In genomic region chr9:121704646-121705625, GRCm38 (mm10) we compare ENCODE assay signal across 8 mouse cellular contexts. TPM values are rescaled to one million over a fixed set of nuclear protein-coding genes. Genes with fewer than 3 reads are reported as not detected.
A peak's percentile ranks its signal among the peaks of the same experiment; 100 is the strongest.
DNase-seq lines count a peak whose midpoint lies in the region; ATAC-seq and TF ChIP-seq lines count a peak whose summit lies in the region.

Sec22c (minus strand) TSS chr9:121705490.

- H3K36me3 ChIP-seq in heart, embryonic 10.5 days, result no peaks in the 10 kb centered on the region
- H3K36me3 ChIP-seq in kidney, embryonic 15.5 days, result no peaks in the 10 kb centered on the region

- peak within 1 kb of the TSS; percentile 82 for H3K4me3 ChIP-seq in bone marrow macrophage, adult 2 months (ENCODE audit: insufficient read depth, low read length)
- peak within 1 kb of the TSS; percentile 47 for H3K4me3 ChIP-seq in embryonic fibroblast, embryonic 13.5 days (ENCODE audit: insufficient read depth, low read length)
- H3K4me3 ChIP-seq in heart, embryonic 10.5 days, result peak within 1 kb of the TSS; percentile 87
- peak within 1 kb of the TSS; percentile 92 for H3K4me3 ChIP-seq in kidney, embryonic 15.5 days (replicated peaks)

- H3K4me2 ChIP-seq in kidney, embryonic 15.5 days, result peak within 1 kb of the TSS; percentile 77

- ATAC-seq in kidney, embryonic 15.5 days (replicated peaks; ENCODE audit: low FRiP score), result peak; percentile 97
- ATAC-seq in monocyte, adult 5-6 weeks (replicated peaks; ENCODE audit: insufficient number of reproducible peaks, low FRiP score, low TSS enrichment, poor library complexity, severe bottlenecking), result peak; percentile 80

- peak within 1 kb of the TSS; percentile 89 for H3K27ac ChIP-seq in bone marrow macrophage, adult 2 months (ENCODE audit: insufficient read depth, low read depth, low read length)
- peak within 1 kb of the TSS; percentile 6 for H3K27ac ChIP-seq in embryonic fibroblast, embryonic 13.5 days (ENCODE audit: insufficient read depth, low read length)
- peak within 1 kb of the TSS; percentile 93 for H3K27ac ChIP-seq in heart, embryonic 10.5 days
- peak within 1 kb of the TSS; percentile 79 for H3K27ac ChIP-seq in kidney, embryonic 15.5 days

- H3K4me1 ChIP-seq in bone marrow macrophage, adult 2 months (ENCODE audit: control insufficient read depth, insufficient read depth, low read length), result peaks cover 49% of the 10 kb centered on the region
- H3K4me1 ChIP-seq in embryonic fibroblast, embryonic 13.5 days (ENCODE audit: control insufficient read depth, insufficient read depth, low read length), result peaks cover 6% of the 10 kb centered on the region; the same call in 1 of the 2 replicates
- peaks cover 36% of the 10 kb centered on the region for H3K4me1 ChIP-seq in heart, embryonic 10.5 days
- peaks cover 37% of the 10 kb centered on the region for H3K4me1 ChIP-seq in kidney, embryonic 15.5 days

- no peak for TF ChIP-seq CTCF in bone marrow macrophage, adult 2 months (IDR thresholded peaks at IDR 0.05; ENCODE audit: low read depth, low read length)
- TF ChIP-seq CTCF in embryonic fibroblast, embryonic 13.5 days (IDR thresholded peaks at IDR 0.05; ENCODE audit: borderline replicate concordance, insufficient read depth, low read length), result no peak

- H3K9ac ChIP-seq in kidney, embryonic 15.5 days, result peak within 1 kb of the TSS; percentile 55

- DNase-seq in A20 (ENCODE audit: low read depth, low spot score), result peak; percentile 97
- DNase-seq in heart, embryonic 10.5 days (ENCODE audit: low spot score), result peak; percentile 97
- DNase-seq in liver, result peak; percentile 93
- DNase-seq in spleen, postnatal 4 days (ENCODE audit: low spot score in 2 of 2), result peak; percentile 92 to 95

- H3K27me3 ChIP-seq in heart, embryonic 10.5 days (ENCODE audit: insufficient read depth, poor library complexity, severe bottlenecking), result no peaks in the 10 kb centered on the region; the same call in 1 of the 2 replicates
- H3K27me3 ChIP-seq in kidney, embryonic 15.5 days, result no peaks in the 10 kb centered on the region

- H3K9me3 ChIP-seq in heart, embryonic 10.5 days, result no peaks in the 10 kb centered on the region
- H3K9me3 ChIP-seq in kidney, embryonic 15.5 days (replicated peaks), result no peaks in the 10 kb centered on the region

- WGBS in heart, embryonic 10.5 days, result 1% methylated on average over 69 of the region's 69 CpGs
- under 1% methylated on average over 69 of the region's 69 CpGs for WGBS in kidney, embryonic 15.5 days

- TF ChIP-seq POLR2A in bone marrow macrophage, adult 2 months (IDR thresholded peaks at IDR 0.05; ENCODE audit: borderline replicate concordance, low read depth, low read length), result no peak
- TF ChIP-seq POLR2A in embryonic fibroblast, embryonic 13.5 days (IDR thresholded peaks at IDR 0.05; ENCODE audit: low read depth, low read length), result peak; percentile 56

RNA-seq across cellular contexts. Expression of gene Sec22c, which starts in this region (rescaled TPM):
- polyA plus RNA-seq in bone marrow macrophage, adult 2 months (2012; ENCODE audit: insufficient read depth, insufficient read length, missing spikeins), result 9.3 and 14.2 TPM in 2 replicates
- 9.3 and 11.2 TPM in 2 replicates for polyA plus RNA-seq in embryonic fibroblast, embryonic 13.5 days (2011; ENCODE audit: insufficient read length, low read depth, missing spikeins)
- polyA plus RNA-seq in heart, embryonic 10.5 days (2016; fragmentation: Nextera tagmentation; extraction: Ambion mirVana), result 7.0 and 8.8 TPM in 2 replicates
- 10.5 and 10.6 TPM in 2 replicates for polyA plus RNA-seq in kidney, embryonic 15.5 days (2015; fragmentation: Nextera tagmentation; extraction: Ambion mirVana)
- 1.1 to 4.3 TPM (median 3.0 TPM) in 3 replicates for total RNA-seq in monocyte, adult 5-6 weeks (2017)

Comparison
In these comparisons a context has a peak if more than half of its experiments do, and no peak if none do; other contexts are left out.
1. Peak in every context shown above with its lines: DNase-seq, ATAC-seq, H3K4me3 ChIP-seq and H3K27ac ChIP-seq.
2. H3K27ac ChIP-seq: peak in every context shown above with its lines; median percentile 93 in heart, embryonic 10.5 days; 89 in bone marrow macrophage, adult 2 months; 79 in kidney, embryonic 15.5 days; 6 in embryonic fibroblast, embryonic 13.5 days.